Mouse (Mus musculus) hindbrain, embryonic 14.5 days (tissue): Measurements from ENCODE around the gene Olfr1297. TPM values are rescaled to one million over a fixed set of nuclear protein-coding genes. Genes with fewer than 3 reads are reported as not detected.

Experiments used
- ATAC-seq: fragments of 200-750 bp; cut with Nextera tagmentation; 2 replicates; pipeline ENCODE4 v1.8.0; 2017; ENCODE audit warnings: moderate number of reproducible peaks, mild to moderate bottlenecking, moderate TSS enrichment, moderate library complexity; ENCODE audit not compliant: low FRiP score
- DNase-seq: peaks from one replicate; pipeline ENCODE4 v3.0.0-alpha.2; 2015; ENCODE audit warnings: low spot score
- H3K27ac ChIP-seq: fragments of 300-500 bp; sonication (generic); 2 replicates; pipeline ENCODE4 v1.5.1; 2014; ENCODE audit warnings: mild to moderate bottlenecking, moderate library complexity
- H3K27me3 ChIP-seq: fragments of 300-500 bp; sonication (generic); 2 replicates; pipeline ENCODE4 v1.6.1; 2014; ENCODE audit warnings: mild to moderate bottlenecking, low read length, mixed read lengths; ENCODE audit not compliant: control insufficient read depth, insufficient read depth
- H3K36me3 ChIP-seq: fragments of 300-500 bp; sonication (generic); replicated peaks from 2 replicates; pipeline ENCODE4 v1.6.1; 2014; ENCODE audit not compliant: control insufficient read depth, insufficient read depth
- H3K4me1 ChIP-seq: fragments of 300-500 bp; sonication (generic); replicated peaks from 2 replicates; pipeline ENCODE4 v1.6.1; 2014; ENCODE audit warnings: antibody characterized with exemption, low read length, mixed read lengths; ENCODE audit not compliant: control insufficient read depth, insufficient read depth
- H3K4me2 ChIP-seq: fragments of 300-500 bp; sonication (generic); replicated peaks from 2 replicates; pipeline ENCODE4 v1.6.1; 2014; ENCODE audit warnings: mild to moderate bottlenecking, moderate library complexity
- H3K4me3 ChIP-seq: fragments of 300-500 bp; sonication (generic); replicated peaks from 2 replicates; pipeline ENCODE4 v1.5.1; 2014; ENCODE audit warnings: mild to moderate bottlenecking, low read length
- H3K9ac ChIP-seq: fragments of 300-500 bp; sonication (generic); 2 replicates; pipeline ENCODE4 v1.6.1; 2014
- H3K9me3 ChIP-seq: fragments of 300-500 bp; sonication (generic); 2 replicates; pipeline ENCODE4 v1.6.1; 2016; ENCODE audit warnings: low read length; ENCODE audit not compliant: control insufficient read depth
- WGBS: fragments of 180-500 bp; shearing (Covaris S2); extraction: QIAGEN DNeasy Blood & Tissue Kit; methylation state at CpG from one replicate; pipeline ENCODE4 v1.1.7; 2014; 5-methylcytosine and 5-hydroxymethylcytosine counted together
- polyA plus RNA-seq: library from polyadenylated mRNA; unstranded; fragments of >200 nt; fragmentation: Nextera tagmentation; extraction: Ambion mirVana; gene quantifications from 2 replicates; pipeline ENCODE4 v1.2.1, GENCODE M21; 2014

The Olfr1297 gene
- not detected in 2 replicates for polyA plus RNA-seq

GRCm38 (mm10) chr2:111626397-111626796, at the start of gene Olfr1297:
Olfr1297 (minus strand) TSS chr2:111626497.
- 87% methylated on average over 1 of the region's 1 CpGs for WGBS
- Histone ChIP-seq H3K4me2 (no peak within 1 kb of the TSS), H3K9ac (no peak within 1 kb of the TSS), H3K4me1 (no peaks in the 10 kb centered on the region), H3K36me3 (no peaks in the 10 kb centered on the region), H3K27me3 (no peaks in the 10 kb centered on the region), H3K27ac (no peak within 1 kb of the TSS), H3K9me3 (no peaks in the 10 kb centered on the region), H3K4me3 (no peak within 1 kb of the TSS)
- DNase-seq (no peak), ATAC-seq (no peak)

- DNase-seq (no peak), ATAC-seq (no peak)
- H3K9me3 ChIP-seq: no peaks in the 10 kb centered on the region
- no peak within 1 kb of the TSS for H3K9ac ChIP-seq
- H3K27ac ChIP-seq: no peak within 1 kb of the TSS
- H3K4me1 ChIP-seq: no peaks in the 10 kb centered on the region
- H3K4me3 ChIP-seq: no peak within 1 kb of the TSS
- WGBS: 75% methylated on average over 4 of the region's 4 CpGs
- no peaks in the 10 kb centered on the region for H3K36me3 ChIP-seq
- no peak within 1 kb of the TSS for H3K4me2 ChIP-seq
- H3K27me3 ChIP-seq: no peaks in the 10 kb centered on the region
These were observed 34.8 kb upstream of the Olfr1297 start, which contains the start of gene Olfr1299 for GRCm38 (mm10) chr2:111661119-111661518. Olfr1299 (plus strand) TSS chr2:111661419.

GRCm38 (mm10) chr2:111649101-111649500, 22.8 kb upstream of the Olfr1297 start, which contains the start of gene Olfr1298:
Olfr1298 (minus strand) TSS chr2:111649201.
- Histone ChIP-seq H3K27me3 (no peaks in the 10 kb centered on the region), H3K36me3 (no peaks in the 10 kb centered on the region), H3K9ac (no peak within 1 kb of the TSS), H3K4me1 (no peaks in the 10 kb centered on the region), H3K4me2 (no peak within 1 kb of the TSS), H3K4me3 (no peak within 1 kb of the TSS), H3K9me3 (no peaks in the 10 kb centered on the region), H3K27ac (no peak within 1 kb of the TSS)
- 89% methylated on average over 1 of the region's 1 CpGs for WGBS
- DNase-seq (no peak), ATAC-seq (no peak)

- no peaks in the 10 kb centered on the region for H3K36me3 ChIP-seq
- no peak within 1 kb of the TSS for H3K4me2 ChIP-seq
- ATAC-seq (no peak), DNase-seq (no peak)
- no peak within 1 kb of the TSS for H3K4me3 ChIP-seq
- H3K27me3 ChIP-seq: no peaks in the 10 kb centered on the region
- H3K9me3 ChIP-seq: no peaks in the 10 kb centered on the region
- no peaks in the 10 kb centered on the region for H3K4me1 ChIP-seq
- no peak within 1 kb of the TSS for H3K27ac ChIP-seq
- no peak within 1 kb of the TSS for H3K9ac ChIP-seq
These were observed 56.7 kb downstream of the Olfr1297 start, which contains the start of gene Olfr1295 for GRCm38 (mm10) chr2:111569581-111569980. Olfr1295 (minus strand) TSS chr2:111569681.

Other genes starting within 250 kb of the Olfr1297 start
- not detected in 2 replicates for gene Olfr1286, start 203.4 kb downstream of the Olfr1297 start, polyA plus RNA-seq
- gene Olfr1287, start 177.4 kb downstream of the Olfr1297 start, polyA plus RNA-seq: not detected in 2 replicates
- not detected in 2 replicates for gene Olfr1288, start 152.4 kb downstream of the Olfr1297 start, polyA plus RNA-seq
- gene Olfr1289, start 145.7 kb downstream of the Olfr1297 start, polyA plus RNA-seq: not detected in 2 replicates
- gene Olfr1290, start 132.7 kb downstream of the Olfr1297 start, polyA plus RNA-seq: not detected in 2 replicates
- gene Olfr1291-ps1, start 129.3 kb downstream of the Olfr1297 start, polyA plus RNA-seq: not detected in 2 replicates
- not detected in 2 replicates for gene Olfr1293-ps, start 101.3 kb downstream of the Olfr1297 start, polyA plus RNA-seq
- not detected in 2 replicates for gene Olfr1294, start 86.2 kb downstream of the Olfr1297 start, polyA plus RNA-seq
- gene Olfr1295, start 56.8 kb downstream of the Olfr1297 start, polyA plus RNA-seq: not detected in 2 replicates
- not detected in 2 replicates for gene Olfr1298, start 22.7 kb upstream of the Olfr1297 start, polyA plus RNA-seq
- not detected in 2 replicates for gene Olfr1299, start 34.9 kb upstream of the Olfr1297 start, polyA plus RNA-seq
- not detected in 2 replicates for gene Olfr1301, start 124.5 kb upstream of the Olfr1297 start, polyA plus RNA-seq
- gene Olfr1302, start 150.9 kb upstream of the Olfr1297 start, polyA plus RNA-seq: not detected in 2 replicates
- gene Olfr1303, start 193.8 kb upstream of the Olfr1297 start, polyA plus RNA-seq: not detected in 2 replicates